Mouse (Mus musculus) ES-E14 (cell line): ENCODE measurements around the gene Ergic1.

ENCODE experiments used
- MAFK ChIP-seq: IDR thresholded peaks from 2 replicates; pipeline ENCODE4 v1.6.1; 2014; ENCODE audit warnings: mild to moderate bottlenecking, low read depth, low read length, inconsistent platforms; ENCODE audit not compliant: insufficient read depth
- ZNF384 ChIP-seq: IDR thresholded peaks from 2 replicates; pipeline ENCODE4 v1.6.1; 2012; ENCODE audit warnings: low read depth, low read length, inconsistent platforms

GRCm38 (mm10) chr17:26582297-26582696 is 21.0 kb downstream of the Ergic1 start:
- TF ChIP-seq MAFK (no peak), ZNF384 (no peak)
